Mouse (Mus musculus) erythroblast, adult 5-6 weeks (primary cell): ENCODE measurements around the gene Aspscr1. TPM values are rescaled to one million over a fixed set of nuclear protein-coding genes. Genes with fewer than 3 reads are reported as not detected.
"Not testable (repeated sequence)": the region's sequence is repeated elsewhere in the genome, so short reads cannot be mapped to it uniquely, and the experiment has no call there.

Experiments used
- ATAC-seq: replicated peaks from 2 replicates; pipeline ENCODE4 v1.8.0; 2016; ENCODE audit warnings: moderate number of reproducible peaks, mild to moderate bottlenecking, moderate TSS enrichment, inconsistent platforms; ENCODE audit not compliant: poor library complexity, low FRiP score, severe bottlenecking
- total RNA-seq, 2 experiments: library from RNA; stranded (forward) in 1 of 2; stranded (reverse) in 1 of 2; fragments of 150-400 nt in 1 of 2; fragments of 200-764, 138-1000 nt in 1 of 2; gene quantifications; 2 replicates each; pipeline versions ENCODE4 v1.2.3 to v1.2.4; 2015 to 2017; ENCODE audit warnings: low replicate concordance in 2 of 2

The Aspscr1 gene
- total RNA-seq, 2 experiments from 2014 or later = 15.9 to 16.7 TPM

DNA sequence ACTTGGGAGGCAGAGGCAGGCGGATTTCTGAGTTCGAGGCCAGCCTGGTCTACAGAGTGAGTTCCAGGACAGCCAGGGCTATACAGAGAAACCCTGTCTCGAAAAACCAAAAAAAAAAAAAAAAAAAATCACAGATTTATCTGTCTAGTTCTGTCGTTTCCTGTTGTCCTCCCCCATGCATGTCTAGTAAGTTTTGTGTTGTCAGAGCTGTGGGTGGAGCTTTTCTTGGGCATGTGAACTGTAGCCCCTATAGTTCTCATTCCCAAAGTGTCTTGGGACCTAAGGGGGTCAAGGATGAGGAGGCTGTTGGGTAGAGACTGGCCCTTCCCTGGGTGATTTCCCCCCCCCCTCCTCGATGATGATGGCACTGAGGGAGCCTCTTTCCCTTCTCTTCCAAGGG, 3.1 kb downstream of the Aspscr1 start:
- ATAC-seq = not testable (repeated sequence)

DNA sequence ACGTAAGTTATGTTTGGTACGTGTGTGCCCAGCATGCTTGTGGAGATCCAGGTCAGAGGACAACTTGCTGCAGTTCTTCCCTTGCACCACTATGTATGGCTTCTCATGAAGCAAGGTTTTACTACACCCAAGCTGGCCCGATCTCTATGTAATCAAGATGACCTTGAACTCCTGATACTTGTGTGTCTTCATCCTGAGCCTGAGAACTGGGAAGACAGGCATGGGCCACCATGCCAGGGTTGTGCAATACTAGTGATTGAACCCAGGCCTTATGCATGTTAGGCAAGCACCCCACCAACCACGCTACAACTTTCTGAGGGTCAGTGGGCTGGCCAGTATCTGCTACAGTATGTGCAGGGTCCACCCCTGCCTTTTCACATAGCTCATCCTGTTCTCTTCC, 4.2 kb downstream of the Aspscr1 start:
- no peak for ATAC-seq

DNA sequence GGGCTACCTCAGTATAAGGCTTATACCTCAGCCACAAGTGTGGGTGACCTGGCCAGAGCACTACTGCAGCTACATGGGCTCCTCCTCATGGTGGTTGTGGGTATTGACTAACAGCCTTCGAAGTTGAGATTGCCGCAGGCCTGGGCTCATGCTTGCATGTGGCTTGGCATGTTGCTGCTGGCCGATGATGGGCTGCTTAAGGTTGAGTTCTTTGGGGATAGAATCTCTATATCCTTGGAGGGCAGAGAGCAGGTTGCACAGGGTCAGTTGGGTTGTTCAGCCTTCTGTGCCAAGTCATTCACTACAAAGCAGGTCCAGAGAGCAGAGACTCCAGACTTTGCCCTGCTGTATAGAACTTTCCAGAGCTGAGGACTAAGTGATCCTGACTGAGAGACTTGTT, 7.1 kb downstream of the Aspscr1 start:
- ATAC-seq = peak; percentile 69

DNA sequence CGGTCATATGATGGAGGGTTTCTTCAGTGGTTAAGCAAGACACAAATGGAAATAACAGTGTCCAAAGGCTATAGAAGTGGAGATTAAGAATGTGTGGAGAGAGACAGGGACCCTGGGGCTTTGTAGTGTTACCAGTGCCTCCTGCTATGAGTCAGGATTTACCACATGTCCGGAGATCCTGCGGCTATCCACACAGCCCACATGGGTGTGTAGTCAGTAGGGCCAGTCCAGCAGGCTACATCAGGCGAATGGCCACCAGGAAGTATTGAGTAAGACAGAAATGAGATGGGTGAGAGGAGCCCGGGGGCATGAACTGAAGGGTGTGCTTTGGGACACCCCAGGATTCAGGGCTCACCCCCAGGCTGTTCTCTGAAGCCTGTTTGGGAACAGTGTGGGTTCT, 9.9 kb downstream of the Aspscr1 start:
- ATAC-seq = no peak

DNA sequence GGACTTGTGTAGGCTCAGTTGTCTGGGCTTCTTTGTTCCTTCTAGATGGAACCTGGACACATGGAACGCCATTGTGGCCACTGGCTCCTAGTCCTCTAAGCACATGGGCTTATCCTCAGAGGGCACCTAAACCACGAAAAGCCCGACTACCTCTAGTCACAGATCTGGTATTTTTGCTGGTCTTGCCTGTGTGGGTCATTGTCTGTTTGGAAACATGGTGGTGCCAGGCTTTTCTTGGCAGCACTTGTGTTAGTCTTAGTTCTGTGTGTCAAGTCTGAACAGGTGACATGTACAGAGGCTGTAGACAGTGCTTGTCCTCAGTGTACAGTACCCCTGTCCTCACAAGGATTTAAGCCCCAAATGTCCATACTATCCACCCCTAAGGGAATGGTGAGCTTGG, 10.8 kb downstream of the Aspscr1 start:
- no peak for ATAC-seq

DNA sequence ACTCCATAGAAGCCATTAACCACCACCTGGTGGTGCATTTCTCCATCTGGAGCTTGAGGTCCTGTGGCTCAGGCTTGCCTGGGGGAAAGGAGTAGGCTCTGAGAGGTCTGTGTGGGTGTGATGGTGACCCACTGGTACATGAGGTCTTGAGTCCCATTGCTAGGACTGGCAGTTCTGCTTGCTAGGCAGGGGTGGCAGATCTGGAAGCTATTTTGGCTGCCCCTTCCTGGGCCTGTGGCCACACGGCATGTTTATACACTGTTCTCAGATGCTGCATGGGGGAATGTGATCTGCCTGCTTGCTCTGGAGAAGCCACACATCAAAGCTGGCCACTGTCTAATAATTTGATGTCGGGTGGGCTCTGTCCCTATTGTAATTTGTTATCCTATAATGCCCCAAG, 11.3 kb downstream of the Aspscr1 start:
- no peak for ATAC-seq

DNA sequence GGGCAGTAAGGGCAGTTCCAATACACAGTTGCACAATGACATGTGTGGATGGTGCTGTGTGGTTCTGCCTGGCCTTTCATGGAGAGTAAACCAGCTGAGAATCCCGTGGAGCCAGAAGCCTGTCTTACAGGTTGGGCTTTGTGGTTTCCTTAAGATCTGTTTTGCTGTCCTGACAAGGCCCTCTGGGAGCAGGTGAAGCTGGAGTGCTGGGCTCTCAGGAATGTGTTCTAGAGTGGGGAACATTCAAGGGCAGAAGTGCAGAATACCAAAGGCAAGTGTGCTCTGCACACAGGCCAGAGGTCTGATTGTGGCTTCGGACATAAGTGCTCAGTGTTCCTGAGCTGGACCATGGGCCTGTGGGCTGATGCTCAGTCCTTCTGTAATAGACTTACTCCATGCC, 11.9 kb downstream of the Aspscr1 start:
- ATAC-seq = no peak

DNA sequence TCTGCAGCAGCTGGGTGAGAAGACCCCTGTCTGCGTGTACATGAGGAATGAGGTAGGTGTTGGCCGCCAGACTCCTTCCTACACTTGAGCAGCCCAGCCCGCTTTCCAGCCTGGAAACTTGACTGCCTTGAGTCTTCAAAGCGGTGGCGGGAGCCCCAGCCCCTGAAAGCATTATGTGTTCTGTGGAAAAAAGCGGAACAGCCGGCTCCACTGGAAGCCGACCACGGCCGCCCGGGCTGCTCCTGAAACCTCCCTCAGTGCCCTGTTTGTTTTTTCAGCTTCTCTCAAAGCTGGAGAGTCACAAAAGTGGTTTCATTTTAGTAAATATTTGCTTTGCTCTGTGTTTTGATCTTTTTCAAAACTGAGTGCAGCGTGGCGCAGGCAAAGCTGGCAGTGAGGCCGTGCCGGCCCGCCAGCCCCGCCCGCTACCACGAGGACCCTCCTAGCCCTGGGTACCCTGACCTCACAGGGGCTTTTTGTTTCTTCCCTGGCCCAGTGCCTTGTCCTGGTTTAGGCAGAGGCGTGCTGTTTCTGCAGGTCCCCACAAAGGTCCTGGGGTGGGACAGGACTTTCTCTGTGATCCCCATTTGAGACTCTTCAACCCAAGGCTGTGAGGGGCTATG, 14.0 kb downstream of the Aspscr1 start:
- ATAC-seq = no peak

DNA sequence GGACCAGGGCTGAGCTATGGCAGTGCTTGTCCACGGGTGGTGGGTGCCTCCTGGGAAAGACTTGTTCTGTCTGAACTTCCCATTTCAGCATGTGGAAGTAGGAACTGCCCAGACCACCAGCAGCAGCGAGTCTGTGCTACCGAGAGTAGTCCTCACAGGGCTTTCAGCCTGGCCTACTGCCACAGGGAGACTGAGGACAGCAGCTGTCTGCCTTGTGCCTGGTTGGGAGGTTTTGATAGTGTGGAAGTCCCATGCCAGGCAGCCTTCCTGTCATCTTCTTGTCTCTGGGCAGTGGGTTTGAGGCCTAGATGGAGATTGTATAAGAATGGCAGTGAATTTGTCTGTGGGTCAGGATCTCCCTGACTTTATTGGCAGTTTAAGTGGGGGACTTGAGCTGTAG, 16.6 kb downstream of the Aspscr1 start:
- no peak for ATAC-seq

DNA sequence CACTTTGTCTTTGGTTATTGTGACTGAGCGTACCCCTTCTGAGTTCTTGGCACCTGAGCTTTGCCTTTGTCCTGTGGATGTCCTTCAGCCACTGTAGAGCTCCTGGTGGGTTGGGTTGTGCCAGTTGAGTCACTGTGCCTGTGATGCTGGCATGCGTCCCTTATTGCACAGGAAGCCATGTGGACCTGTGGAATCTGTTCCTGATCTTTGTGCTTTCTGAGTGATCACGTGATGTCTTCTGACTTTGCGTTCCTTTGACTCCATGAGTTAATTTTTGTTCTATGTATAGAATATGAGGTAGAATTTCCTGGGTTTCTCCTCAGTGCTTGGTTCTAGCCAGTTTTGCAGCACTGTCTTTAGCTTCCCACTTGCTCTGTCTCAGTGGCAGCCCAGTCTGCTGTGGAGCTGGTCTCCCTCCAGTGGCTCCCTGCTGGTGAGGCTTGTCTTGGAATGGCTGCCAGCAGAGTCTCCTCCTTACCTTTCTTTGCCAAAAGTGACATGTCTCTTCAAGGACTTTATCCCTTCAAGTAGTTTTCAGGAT, 19.8 kb downstream of the Aspscr1 start:
- ATAC-seq = no peak

DNA sequence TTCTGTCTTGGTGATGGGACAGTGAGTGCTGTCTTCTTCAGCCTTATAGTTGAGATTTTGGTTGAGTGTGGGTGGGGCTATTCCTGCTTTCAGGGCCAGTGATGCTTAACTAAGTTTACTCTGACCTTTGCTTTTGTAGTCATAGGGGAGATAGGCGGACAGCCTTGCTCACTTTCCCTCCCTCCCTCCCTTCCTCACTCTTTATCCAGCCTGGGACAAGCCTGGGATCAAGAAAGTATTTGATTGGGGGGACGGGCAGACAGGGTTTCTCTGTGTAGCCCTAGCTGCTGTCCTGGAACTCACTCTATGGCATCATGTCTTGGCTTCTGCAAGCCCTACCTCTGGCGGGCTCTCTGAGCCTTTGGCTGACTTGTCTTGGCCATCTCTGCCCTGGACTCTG, 20.7 kb downstream of the Aspscr1 start:
- ATAC-seq = no peak

DNA sequence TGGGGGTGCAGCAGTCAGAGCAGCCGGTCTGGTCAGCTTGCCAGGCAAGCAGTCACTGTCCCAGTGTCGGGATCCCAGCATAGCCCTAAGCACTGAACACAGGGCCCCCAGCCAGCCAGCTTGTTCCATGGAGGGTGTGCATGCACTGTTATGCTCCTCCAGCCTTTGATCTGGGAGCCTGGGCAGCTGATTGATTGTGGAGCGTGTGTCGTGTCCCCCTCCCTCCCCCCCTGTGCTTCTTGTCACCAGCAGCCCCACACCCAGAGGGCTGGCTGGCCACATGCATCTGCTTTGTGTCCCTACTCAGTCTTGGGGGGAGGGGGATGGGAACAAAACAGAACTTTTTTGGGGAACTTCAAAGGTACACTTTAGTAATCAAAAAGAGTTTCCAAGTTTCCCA, 22.4 kb downstream of the Aspscr1 start:
- no peak for ATAC-seq

DNA sequence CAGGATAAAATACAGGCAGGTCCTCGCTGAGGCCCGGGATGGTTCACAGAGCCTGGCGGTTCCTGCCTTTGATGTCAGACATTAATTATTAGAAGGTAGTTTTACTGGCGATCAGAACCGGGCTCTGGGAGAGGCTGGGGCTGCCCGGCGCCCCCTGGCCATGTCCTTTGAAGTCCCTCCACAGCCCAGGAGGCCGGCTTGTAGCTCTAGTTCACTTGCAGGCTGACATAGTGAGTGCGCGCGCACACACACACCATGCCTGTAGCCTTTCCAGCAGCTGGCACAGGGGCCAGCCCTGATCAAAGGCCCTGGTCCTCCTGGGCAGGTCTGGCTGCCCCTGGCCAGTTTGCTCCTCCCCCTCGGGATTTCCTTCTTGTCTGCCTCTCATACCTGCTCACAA, 22.9 kb downstream of the Aspscr1 start:
- no peak for ATAC-seq

DNA sequence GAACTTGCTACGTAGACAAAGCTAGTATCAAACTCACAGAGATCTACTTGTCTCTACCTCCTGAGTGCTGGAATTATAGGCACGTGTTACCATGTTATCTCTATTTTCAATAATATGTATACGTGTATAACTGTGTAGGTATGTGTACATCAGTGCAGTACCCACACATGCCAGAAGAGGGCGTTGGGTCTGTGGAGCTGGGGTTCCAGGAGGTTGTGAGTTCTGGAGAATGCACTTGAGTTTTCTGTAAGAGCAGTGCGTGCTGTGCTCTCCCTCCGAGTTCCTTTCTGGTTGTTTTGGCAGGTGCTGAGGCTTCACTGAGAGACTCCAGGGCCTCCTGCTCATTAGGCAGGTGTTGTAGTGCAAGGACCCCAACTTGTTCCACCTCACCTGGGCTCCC, 23.8 kb downstream of the Aspscr1 start:
- ATAC-seq = no peak

DNA sequence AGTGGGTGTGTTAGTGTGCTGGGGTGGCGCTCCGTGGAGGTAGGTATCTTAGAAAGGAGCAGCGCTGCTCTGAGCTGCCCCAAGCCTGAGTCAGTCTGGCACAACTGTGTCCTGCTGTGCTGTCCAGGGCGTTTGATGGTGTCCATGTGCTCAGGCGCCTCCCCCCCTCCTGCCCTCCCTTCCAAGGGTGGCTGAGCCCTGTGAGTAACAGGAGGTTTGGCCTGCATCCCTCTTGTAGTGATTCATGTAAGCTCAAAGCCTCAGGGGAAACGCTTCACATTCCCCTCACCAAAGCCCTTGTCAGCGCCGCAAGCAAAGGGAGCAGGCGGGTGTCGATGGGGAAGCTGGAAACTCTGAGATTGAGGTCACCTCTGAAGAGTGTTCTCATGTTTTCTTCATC, 25.0 kb downstream of the Aspscr1 start:
- ATAC-seq = no peak

DNA sequence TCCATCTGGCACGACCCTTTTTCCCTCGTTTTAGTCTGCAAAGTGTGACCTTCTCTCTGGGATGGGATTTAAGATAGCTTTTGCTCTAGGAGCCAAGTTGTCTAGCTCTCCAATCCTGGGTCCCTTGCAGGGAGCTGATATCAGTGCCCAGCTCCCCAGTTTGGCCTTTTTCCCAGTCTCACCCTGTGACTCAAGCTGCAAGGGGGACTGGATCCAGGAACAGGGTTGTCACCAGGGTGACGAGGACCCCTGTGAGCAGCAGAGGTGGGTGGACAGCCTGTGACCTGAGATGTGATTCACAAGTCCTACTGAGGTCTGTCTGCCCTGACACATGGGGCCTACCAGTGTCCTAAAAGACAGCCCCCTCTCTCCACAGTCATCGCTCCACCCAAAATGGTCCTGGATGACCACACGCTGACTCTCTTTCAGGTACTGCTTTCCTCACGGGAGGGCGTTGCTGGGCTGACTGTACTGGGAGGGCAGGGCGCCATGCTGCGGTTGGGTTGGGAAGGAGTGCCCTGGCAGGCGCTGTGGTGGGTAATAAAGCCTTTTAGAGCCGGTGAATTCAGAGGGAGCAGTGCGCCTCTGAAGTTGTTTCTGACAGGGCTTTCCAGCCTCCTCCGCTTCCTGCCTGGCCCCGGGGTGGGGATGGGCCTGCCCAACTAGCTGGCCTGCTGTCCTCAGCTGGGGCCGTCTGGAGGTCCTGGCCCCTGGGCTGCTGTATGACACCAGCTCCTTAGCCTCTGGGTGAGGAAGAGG, 31.1 kb downstream of the Aspscr1 start:
- no peak for ATAC-seq

DNA sequence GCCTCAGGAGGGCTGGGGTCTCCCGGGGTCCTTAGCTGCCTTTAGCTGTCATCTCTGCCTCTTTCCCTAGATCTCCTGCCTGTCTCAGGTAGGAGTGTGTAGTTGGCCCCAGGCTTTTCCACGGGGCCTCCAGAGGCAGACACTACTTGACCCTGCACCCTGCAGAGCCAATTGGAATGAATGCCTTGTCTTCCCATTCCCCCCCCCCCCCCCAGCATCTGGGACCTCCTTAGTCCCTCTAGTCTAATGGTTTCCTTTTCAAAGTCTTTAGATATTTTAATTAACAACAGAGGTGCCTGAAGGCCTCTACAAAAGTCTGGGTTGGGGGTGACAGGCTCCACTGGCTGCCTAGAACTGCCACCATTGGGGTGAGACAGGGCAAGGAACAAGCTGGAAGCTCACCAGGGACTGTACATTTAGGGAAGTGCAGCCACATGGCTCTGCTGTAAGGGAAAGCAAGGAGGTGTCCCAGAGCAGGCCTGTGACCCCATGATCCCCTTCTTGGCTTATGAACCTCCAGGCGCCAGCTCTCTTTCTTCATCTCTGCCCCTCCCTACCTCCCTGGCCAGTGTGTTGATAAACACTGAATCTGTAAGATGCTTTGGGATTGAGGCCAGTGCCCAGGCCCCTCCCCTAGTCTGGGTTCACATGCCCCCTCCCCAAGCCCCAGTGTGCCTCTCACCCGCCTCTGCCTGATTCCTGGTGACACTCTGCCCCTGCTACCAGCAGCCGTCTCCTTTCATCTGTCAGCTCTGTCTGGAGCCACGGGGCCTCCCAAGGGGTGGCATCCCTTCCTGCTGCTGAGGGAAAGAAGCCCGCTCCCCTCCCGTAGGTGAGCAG, 31.9 kb downstream of the Aspscr1 start:
- ATAC-seq = no peak

DNA sequence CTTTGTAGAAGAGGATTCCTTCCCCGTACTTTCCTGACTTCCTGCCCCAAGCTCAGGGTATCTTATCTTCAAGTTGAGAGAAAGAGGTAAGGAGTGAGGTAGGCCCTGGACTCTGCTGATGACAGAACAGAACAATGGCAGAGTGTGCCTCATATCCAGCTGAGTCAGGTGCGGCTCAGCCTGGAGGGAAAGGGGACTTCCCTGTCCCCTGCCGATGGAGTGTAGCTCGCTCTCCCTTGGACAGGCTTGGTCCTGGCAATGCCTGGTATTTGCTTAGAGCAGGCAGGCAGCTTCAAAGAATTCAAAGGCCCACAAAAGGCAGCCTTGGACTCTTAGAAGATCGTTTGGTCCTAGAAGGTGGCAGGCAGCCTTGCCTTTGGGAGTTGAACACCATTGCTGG, 33.3 kb downstream of the Aspscr1 start:
- ATAC-seq = no peak

DNA sequence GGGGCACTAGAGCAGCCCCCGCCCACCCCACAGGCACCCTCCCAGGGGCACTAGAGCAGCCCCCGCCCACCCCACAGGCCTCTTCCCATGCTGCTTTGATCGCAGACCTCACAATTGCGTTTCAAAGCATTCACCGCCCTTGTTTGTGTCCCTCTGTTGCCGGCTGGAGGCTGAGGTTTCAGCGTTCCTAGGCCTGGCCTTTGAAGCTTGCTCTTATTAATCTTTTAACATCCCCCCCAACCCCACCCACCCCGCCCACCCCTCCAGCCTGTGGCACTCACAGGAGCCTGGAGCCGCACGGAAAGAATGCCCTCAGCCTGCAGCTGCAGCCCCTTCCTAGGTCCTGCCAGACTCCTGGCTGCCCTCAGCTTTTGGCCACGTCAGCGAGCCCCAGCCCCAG, 34.5 kb downstream of the Aspscr1 start:
- ATAC-seq = no peak

DNA sequence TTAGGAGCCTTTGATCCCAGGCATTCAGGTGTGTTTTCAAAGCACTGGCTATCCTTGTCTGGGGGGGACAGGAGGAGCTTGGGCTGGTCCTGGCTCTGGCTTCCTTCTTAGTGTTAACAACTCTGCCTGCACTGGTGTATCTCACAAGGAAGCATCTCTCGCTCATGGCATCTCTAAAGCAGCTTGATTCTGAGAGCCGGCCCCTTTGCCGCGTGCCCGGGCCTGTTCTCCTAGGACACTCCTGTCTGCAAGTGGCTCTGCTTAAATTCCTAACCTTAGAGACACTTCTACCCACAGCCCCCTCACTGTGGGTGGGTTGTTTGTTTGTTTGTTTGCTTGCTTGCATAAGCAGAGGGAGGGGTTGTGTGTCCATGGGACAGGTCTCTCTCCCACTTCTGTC, 35.2 kb downstream of the Aspscr1 start:
- no peak for ATAC-seq

DNA sequence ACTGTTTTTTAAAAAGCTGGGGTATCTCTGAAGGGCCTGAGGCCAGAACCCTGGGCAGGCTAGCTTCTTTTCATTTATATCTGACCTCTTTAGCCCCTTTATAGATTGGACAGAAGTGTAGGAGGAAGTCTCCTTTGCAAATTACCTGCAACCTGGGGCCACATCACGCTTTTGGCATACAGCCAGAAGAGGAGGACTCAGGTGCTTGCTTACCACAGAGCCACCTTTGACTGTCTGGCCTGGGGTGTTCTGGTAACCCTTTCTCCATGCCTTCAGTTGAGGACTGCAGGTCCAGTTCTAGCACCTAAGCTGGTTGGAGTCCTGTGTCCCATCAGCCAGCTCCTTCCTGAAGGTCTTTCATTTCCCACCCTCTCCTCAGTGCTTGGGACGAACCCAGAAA, 36.8 kb downstream of the Aspscr1 start:
- ATAC-seq = no peak
